Mouse (Mus musculus) heart, adult 10 weeks (tissue): ENCODE data around the gene Gatc. TPM values are rescaled to one million over a fixed set of nuclear protein-coding genes. Genes with fewer than 3 reads are reported as not detected.

ENCODE experiments used
- polyA plus RNA-seq: library from polyadenylated mRNA; stranded (reverse); fragments of 350-450 nt; fragmentation: Illumina TruSeq; extraction: RNeasy Lipid Tissue Mini Kit (QIAGEN cat#74804); gene quantifications from one replicate; pipeline ENCODE4 v1.2.3, GENCODE M21; 2014; ENCODE audit warnings: low read depth, low replicate concordance

Gatc gene
- polyA plus RNA-seq: 27.9 TPM

GRCm38 (mm10) chr5:115340577-115341313, at the start of gene Gatc, which contains the start of gene Triap1:
Gene Gatc (minus strand): TSS chr5:115341178.
Gene Triap1 (plus strand): TSS chr5:115341225.

GRCm38 (mm10) chr5:115348546-115349224, 7.7 kb upstream of the Gatc start, which contains the start of gene Cox6a1:
Gene Cox6a1 (minus strand): TSS chr5:115348981.

GRCm38 (mm10) chr5:115326875-115327609, 13.9 kb downstream of the Gatc start, which contains the start of gene Srsf9:
Gene Srsf9 (plus strand): TSS chr5:115327177.

GRCm38 (mm10) chr5:115300792-115301614, 40.0 kb downstream of the Gatc start, which contains the start of gene Dynll1:
Gene Dynll1 (minus strand): TSS chr5:115300999.

Other genes starting within 250 kb of the Gatc start
- not detected for gene Gm10401, start 242.9 kb downstream of the Gatc start, polyA plus RNA-seq
- 243 TPM for gene Acads, start 221.8 kb downstream of the Gatc start, polyA plus RNA-seq
- 18.8 TPM for gene Unc119b, start 206.2 kb downstream of the Gatc start, polyA plus RNA-seq
- 59.9 TPM for gene Mlec, start 183.0 kb downstream of the Gatc start, polyA plus RNA-seq
- gene Cabp1, start 146.8 kb downstream of the Gatc start, polyA plus RNA-seq: 11.9 TPM
- 57.9 TPM for gene Pop5, start 105.3 kb downstream of the Gatc start, polyA plus RNA-seq
- gene Rnf10, start 68.3 kb downstream of the Gatc start, polyA plus RNA-seq: 267 TPM
- 119 TPM for gene Coq5, start 61.5 kb downstream of the Gatc start, polyA plus RNA-seq
- 76.2 TPM for gene Dynll1, start 40.2 kb downstream of the Gatc start, polyA plus RNA-seq
- gene Srsf9, start 14.0 kb downstream of the Gatc start, polyA plus RNA-seq: 20.9 TPM
- 33.4 TPM for gene Triap1, start within 50 bp of the Gatc start, polyA plus RNA-seq
- 301 TPM for gene Cox6a1, start 7.8 kb upstream of the Gatc start, polyA plus RNA-seq
- gene Msi1, start 88.4 kb upstream of the Gatc start, polyA plus RNA-seq: 0.39 TPM
- gene Pla2g1b, start 125.1 kb upstream of the Gatc start, polyA plus RNA-seq: not detected
- 27.2 TPM for gene Sirt4, start 143.5 kb upstream of the Gatc start, polyA plus RNA-seq
- 39.8 TPM for gene Pxn, start 165.5 kb upstream of the Gatc start, polyA plus RNA-seq
- gene Rplp0, start 218.3 kb upstream of the Gatc start, polyA plus RNA-seq: 1,068 TPM
- gene Gcn1l1, start 224.1 kb upstream of the Gatc start, polyA plus RNA-seq: 26.4 TPM